Mouse (Mus musculus): ENCODE measurements around the gene Dock10. TPM values are rescaled to one million over a fixed set of nuclear protein-coding genes. Genes with fewer than 3 reads are reported as not detected.
A peak's percentile ranks its signal among the peaks of the same experiment; 100 is the strongest.

Dock10 gene
- polyA plus RNA-seq, 2 experiments = 8.2 to 9.1 TPM

DNA sequence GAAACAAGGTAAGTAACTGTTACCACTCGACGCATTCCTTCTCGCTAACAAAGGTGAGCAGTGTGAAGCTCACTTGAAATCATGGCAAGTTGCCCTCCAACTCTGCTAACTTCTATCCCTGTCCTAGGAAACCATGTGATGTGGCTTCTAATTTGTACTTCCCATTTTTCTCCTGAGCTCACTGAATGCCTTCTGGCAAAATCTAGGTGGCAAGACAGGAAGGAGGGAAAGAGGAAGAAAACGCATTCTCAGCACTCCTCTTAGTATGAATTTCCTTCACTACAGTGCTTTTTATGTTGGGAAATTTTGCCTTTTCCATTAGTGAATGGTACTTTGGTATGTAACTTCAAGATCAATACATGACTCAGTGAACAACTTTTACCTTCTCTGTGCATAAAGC, 131.5 kb downstream of the Dock10 start:
- Histone ChIP-seq H3K9ac (ENCODE audit: low read depth, low read length, severe bottlenecking) (no peak overlapping the region), H3K27ac (replicated peaks; ENCODE audit: low read depth, low read length) (no peak overlapping the region), H3K36me3 (ENCODE audit: control insufficient read depth, insufficient read depth, low read length) (no peaks in the 10 kb centered on the region), H3K27me3 (ENCODE audit: control insufficient read depth, insufficient read depth, low read length) (no peaks in the 10 kb centered on the region), H3K4me3 (replicated peaks; ENCODE audit: low read length) (no peak overlapping the region), H3K9me3 (ENCODE audit: control insufficient read depth, low read length) (no peaks in the 10 kb centered on the region), H3K4me2 (replicated peaks; ENCODE audit: low read depth, low read length, severe bottlenecking) (no peak overlapping the region), H3K4me1 (ENCODE audit: control insufficient read depth, insufficient read depth, low read length) (peaks cover 10% of the 10 kb centered on the region)
- no peak for ATAC-seq (ENCODE audit: low FRiP score, low read depth)
- WGBS = 77% methylated on average over 4 of the region's 4 CpGs
- no peak for DNase-seq (ENCODE audit: low spot score)
- TF ChIP-seq POLR2A (IDR thresholded peaks at IDR 0.05; ENCODE audit: borderline replicate concordance, extremely low read depth, insufficient read depth, insufficient read length) = no peak

DNA sequence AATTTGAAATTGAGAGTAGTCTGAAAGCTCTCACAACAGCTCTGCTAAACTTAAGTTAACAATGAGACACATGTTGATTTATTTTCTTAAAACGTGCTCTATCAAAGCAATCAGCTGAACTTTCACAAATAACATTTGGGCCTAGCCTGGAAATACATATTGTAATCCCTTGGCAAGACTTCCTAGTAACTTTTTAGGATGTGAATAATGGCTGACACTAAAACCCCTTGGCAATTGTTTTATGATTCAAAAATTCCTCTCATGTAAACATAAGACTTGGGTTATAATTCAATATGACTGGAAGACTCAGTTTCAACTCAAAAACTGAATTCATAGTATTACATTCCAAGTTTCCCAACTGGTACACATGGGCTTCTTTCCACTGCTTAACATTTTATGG, 133.0 kb downstream of the Dock10 start:
- no peak for TF ChIP-seq POLR2A (IDR thresholded peaks at IDR 0.05; ENCODE audit: borderline replicate concordance, extremely low read depth, insufficient read depth, insufficient read length)
- no peak overlapping the region for H3K4me2 ChIP-seq (replicated peaks; ENCODE audit: low read depth, low read length, severe bottlenecking)
- DNase-seq (ENCODE audit: low spot score) (peak; percentile 10), ATAC-seq (ENCODE audit: low FRiP score, low read depth) (no peak)
- H3K27ac ChIP-seq (replicated peaks; ENCODE audit: low read depth, low read length) = no peak overlapping the region
- no peak overlapping the region for H3K9ac ChIP-seq (ENCODE audit: low read depth, low read length, severe bottlenecking)
- peaks cover 4% of the 10 kb centered on the region; the same call in 1 of the 2 replicates for H3K4me1 ChIP-seq (ENCODE audit: control insufficient read depth, insufficient read depth, low read length)
- no peaks in the 10 kb centered on the region for H3K36me3 ChIP-seq (ENCODE audit: control insufficient read depth, insufficient read depth, low read length)
- no peaks in the 10 kb centered on the region for H3K27me3 ChIP-seq (ENCODE audit: control insufficient read depth, insufficient read depth, low read length)
- H3K4me3 ChIP-seq (replicated peaks; ENCODE audit: low read length) = no peak overlapping the region
- no peaks in the 10 kb centered on the region for H3K9me3 ChIP-seq (ENCODE audit: control insufficient read depth, low read length)
- 58% methylated on average over 1 of the region's 1 CpGs for WGBS

DNA sequence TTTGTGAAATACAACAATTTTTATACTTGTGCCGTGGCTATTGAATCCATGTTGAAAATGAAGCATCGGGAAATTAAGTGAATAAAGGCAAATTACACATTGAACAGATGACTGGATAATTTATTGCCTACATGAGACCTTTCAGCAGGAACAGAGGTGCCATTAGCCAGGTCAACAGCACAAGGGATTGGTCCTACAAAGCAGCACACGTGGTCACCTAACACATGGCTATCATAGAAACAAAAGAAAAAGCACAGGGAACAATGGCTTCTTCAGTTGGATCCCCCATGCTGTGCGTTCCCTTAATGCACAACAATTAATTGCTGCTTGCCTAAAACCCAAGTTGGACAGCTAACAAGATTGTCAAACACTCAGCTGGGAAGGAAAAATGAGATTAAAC, 133.8 kb downstream of the Dock10 start:
- Histone ChIP-seq H3K27me3 (ENCODE audit: control insufficient read depth, insufficient read depth, low read length) (no peaks in the 10 kb centered on the region), H3K36me3 (ENCODE audit: control insufficient read depth, insufficient read depth, low read length) (no peaks in the 10 kb centered on the region), H3K9me3 (ENCODE audit: control insufficient read depth, low read length) (no peaks in the 10 kb centered on the region), H3K27ac (replicated peaks; ENCODE audit: low read depth, low read length) (no peak overlapping the region), H3K9ac (ENCODE audit: low read depth, low read length, severe bottlenecking) (no peak overlapping the region), H3K4me2 (replicated peaks; ENCODE audit: low read depth, low read length, severe bottlenecking) (no peak overlapping the region), H3K4me1 (ENCODE audit: control insufficient read depth, insufficient read depth, low read length) (no peaks in the 10 kb centered on the region; the same call in 1 of the 2 replicates), H3K4me3 (replicated peaks; ENCODE audit: low read length) (no peak overlapping the region)
- no peak for DNase-seq (ENCODE audit: low spot score)
- no peak for ATAC-seq (ENCODE audit: low FRiP score, low read depth)
- 69% methylated on average over 4 of the region's 4 CpGs for WGBS
- TF ChIP-seq POLR2A (IDR thresholded peaks at IDR 0.05; ENCODE audit: borderline replicate concordance, extremely low read depth, insufficient read depth, insufficient read length) = no peak

DNA sequence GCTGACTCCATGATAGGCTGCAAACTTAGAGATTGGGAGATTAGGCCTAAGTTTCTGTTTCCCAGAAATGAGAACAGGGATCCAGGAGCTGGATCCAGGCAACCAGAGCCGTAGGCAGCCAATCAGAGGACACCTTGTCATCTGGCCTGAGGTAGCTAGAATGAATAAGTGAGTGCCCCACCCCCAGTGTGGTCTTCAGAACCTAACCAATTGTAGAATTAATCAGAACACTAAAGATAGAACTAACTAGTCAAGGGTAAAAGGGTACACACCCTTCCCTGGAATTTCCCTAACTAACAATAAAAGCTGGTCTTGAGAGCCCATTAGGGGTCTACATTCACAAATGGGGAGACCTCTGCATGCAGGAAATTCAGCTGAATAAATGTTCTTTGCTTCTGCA, 135.7 kb downstream of the Dock10 start:
- DNase-seq (ENCODE audit: low spot score) (no peak), ATAC-seq (ENCODE audit: low FRiP score, low read depth) (no peak)
- 88% methylated on average over 1 of the region's 1 CpGs for WGBS
- no peak overlapping the region for H3K4me3 ChIP-seq (replicated peaks; ENCODE audit: low read length)
- H3K27me3 ChIP-seq (ENCODE audit: control insufficient read depth, insufficient read depth, low read length) = no peaks in the 10 kb centered on the region
- H3K9ac ChIP-seq (ENCODE audit: low read depth, low read length, severe bottlenecking) = no peak overlapping the region
- H3K4me2 ChIP-seq (replicated peaks; ENCODE audit: low read depth, low read length, severe bottlenecking) = no peak overlapping the region
- H3K4me1 ChIP-seq (ENCODE audit: control insufficient read depth, insufficient read depth, low read length) = no peaks in the 10 kb centered on the region; the same call in none of the 2 replicates
- TF ChIP-seq POLR2A (IDR thresholded peaks at IDR 0.05; ENCODE audit: borderline replicate concordance, extremely low read depth, insufficient read depth, insufficient read length) = no peak
- no peak overlapping the region for H3K27ac ChIP-seq (replicated peaks; ENCODE audit: low read depth, low read length)
- no peaks in the 10 kb centered on the region for H3K36me3 ChIP-seq (ENCODE audit: control insufficient read depth, insufficient read depth, low read length)
- no peaks in the 10 kb centered on the region for H3K9me3 ChIP-seq (ENCODE audit: control insufficient read depth, low read length)

DNA sequence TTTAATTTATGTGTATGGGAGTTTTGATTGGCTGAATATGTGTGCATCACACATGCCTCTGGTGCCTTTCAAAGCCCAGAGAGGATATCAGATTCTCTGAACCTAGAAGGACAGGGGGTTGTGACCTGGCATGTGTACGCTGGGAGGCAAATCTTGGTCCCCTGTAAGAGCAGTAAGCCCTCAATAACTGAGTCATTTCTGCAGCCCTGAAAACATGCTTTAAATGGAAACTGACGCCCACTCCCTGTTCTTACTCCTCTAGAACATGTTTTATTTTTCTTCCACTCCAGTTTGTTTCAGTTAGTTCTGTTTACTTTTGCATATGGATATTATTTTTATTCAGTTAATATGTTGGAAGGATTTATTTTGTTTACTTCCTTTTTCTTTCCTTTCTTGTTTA, 139.2 kb downstream of the Dock10 start:
- Histone ChIP-seq H3K4me1 (ENCODE audit: control insufficient read depth, insufficient read depth, low read length) (no peaks in the 10 kb centered on the region; the same call in 1 of the 2 replicates), H3K36me3 (ENCODE audit: control insufficient read depth, insufficient read depth, low read length) (no peaks in the 10 kb centered on the region), H3K9ac (ENCODE audit: low read depth, low read length, severe bottlenecking) (no peak overlapping the region), H3K4me3 (replicated peaks; ENCODE audit: low read length) (no peak overlapping the region), H3K9me3 (ENCODE audit: control insufficient read depth, low read length) (no peaks in the 10 kb centered on the region), H3K27me3 (ENCODE audit: control insufficient read depth, insufficient read depth, low read length) (no peaks in the 10 kb centered on the region), H3K27ac (replicated peaks; ENCODE audit: low read depth, low read length) (no peak overlapping the region), H3K4me2 (replicated peaks; ENCODE audit: low read depth, low read length, severe bottlenecking) (no peak overlapping the region)
- TF ChIP-seq POLR2A (IDR thresholded peaks at IDR 0.05; ENCODE audit: borderline replicate concordance, extremely low read depth, insufficient read depth, insufficient read length) = no peak
- DNase-seq (ENCODE audit: low spot score) (no peak), ATAC-seq (ENCODE audit: low FRiP score, low read depth) (no peak)
- 66% methylated on average over 2 of the region's 2 CpGs for WGBS

DNA sequence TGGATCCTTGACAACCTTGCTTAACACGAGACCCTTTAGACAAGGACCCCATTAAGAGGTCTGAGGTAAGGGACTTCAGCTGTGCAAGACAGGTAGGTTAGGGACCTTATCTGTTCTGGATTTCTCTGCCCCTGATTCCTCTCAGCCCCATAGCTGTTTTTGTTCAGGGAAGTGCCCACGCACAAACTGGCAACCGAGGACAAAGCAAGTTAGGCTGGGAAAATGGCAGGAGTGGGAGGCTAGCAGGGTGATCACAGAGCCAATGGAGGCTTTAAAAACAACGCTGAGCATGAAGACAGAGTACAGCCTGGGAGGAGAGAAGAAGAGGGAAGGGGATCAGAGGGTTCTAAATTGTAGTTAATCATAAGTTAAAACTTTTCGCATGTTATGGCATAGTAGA, 141.7 kb downstream of the Dock10 start:
- H3K4me1 ChIP-seq (ENCODE audit: control insufficient read depth, insufficient read depth, low read length) = no peaks in the 10 kb centered on the region; the same call in 1 of the 2 replicates
- H3K4me2 ChIP-seq (replicated peaks; ENCODE audit: low read depth, low read length, severe bottlenecking) = no peak overlapping the region
- no peak for ATAC-seq (ENCODE audit: low FRiP score, low read depth)
- H3K9me3 ChIP-seq (ENCODE audit: control insufficient read depth, low read length) = no peaks in the 10 kb centered on the region
- no peak overlapping the region for H3K27ac ChIP-seq (replicated peaks; ENCODE audit: low read depth, low read length)
- no peak for DNase-seq (ENCODE audit: low spot score)
- no peaks in the 10 kb centered on the region for H3K36me3 ChIP-seq (ENCODE audit: control insufficient read depth, insufficient read depth, low read length)
- H3K4me3 ChIP-seq (replicated peaks; ENCODE audit: low read length) = no peak overlapping the region
- WGBS = 85% methylated on average over 5 of the region's 5 CpGs
- H3K27me3 ChIP-seq (ENCODE audit: control insufficient read depth, insufficient read depth, low read length) = no peaks in the 10 kb centered on the region
- H3K9ac ChIP-seq (ENCODE audit: low read depth, low read length, severe bottlenecking) = no peak overlapping the region
- TF ChIP-seq POLR2A (IDR thresholded peaks at IDR 0.05; ENCODE audit: borderline replicate concordance, extremely low read depth, insufficient read depth, insufficient read length) = no peak

All from limb, embryonic 14.5 days (tissue).